Mouse (Mus musculus) hindbrain, embryonic 10.5 days (tissue): Measurements from ENCODE around the gene Rasgef1c. TPM values are rescaled to one million over a fixed set of nuclear protein-coding genes. Genes with fewer than 3 reads are reported as not detected.

Experiments
- DNase-seq: peaks from one replicate; pipeline ENCODE4 v3.0.0-alpha.2; 2017; ENCODE audit warnings: low spot score
- H3K27ac ChIP-seq: fragments of 300-500 bp; sonication (generic); 2 replicates; pipeline ENCODE4 v1.5.1; 2016; ENCODE audit warnings: mild to moderate bottlenecking, moderate library complexity
- H3K27me3 ChIP-seq: fragments of 300-500 bp; sonication (generic); 2 replicates; pipeline ENCODE4 v1.6.1; 2016; ENCODE audit warnings: mild to moderate bottlenecking; ENCODE audit not compliant: poor library complexity, insufficient read depth, severe bottlenecking
- H3K36me3 ChIP-seq: fragments of 300-500 bp; sonication (generic); 2 replicates; pipeline ENCODE4 v1.6.1; 2016; ENCODE audit warnings: mild to moderate bottlenecking, moderate library complexity
- H3K4me1 ChIP-seq: fragments of 300-500 bp; sonication (generic); replicated peaks from 2 replicates; pipeline ENCODE4 v1.6.1; 2016; ENCODE audit warnings: mild to moderate bottlenecking
- H3K4me3 ChIP-seq: fragments of 300-500 bp; sonication (generic); 2 replicates; pipeline ENCODE4 v1.5.1; 2016; ENCODE audit warnings: mild to moderate bottlenecking, moderate library complexity
- H3K9me3 ChIP-seq: fragments of 300-500 bp; sonication (generic); 2 replicates; pipeline ENCODE4 v1.6.1; 2016; ENCODE audit warnings: mild to moderate bottlenecking, moderate library complexity
- WGBS: fragments of 180-500 bp; shearing (Covaris S2); methylation state at CpG from one replicate; pipeline ENCODE4 v1.1.7; 2016; 5-methylcytosine and 5-hydroxymethylcytosine counted together
- polyA plus RNA-seq: library from polyadenylated mRNA; unstranded; fragments of >200 nt; fragmentation: Nextera tagmentation; extraction: Ambion mirVana; gene quantifications from 2 replicates; pipeline ENCODE4 v1.2.1, GENCODE M21; 2016

The Rasgef1c gene
- polyA plus RNA-seq, 1 experiment from 2014 or later, result 3.7 TPM

- H3K27me3 ChIP-seq, result peaks cover 15% of the 10 kb centered on the region
- H3K4me3 ChIP-seq, result no peak overlapping the region
- peaks cover 23% of the 10 kb centered on the region for H3K4me1 ChIP-seq
- H3K27ac ChIP-seq, result no peak overlapping the region
- DNase-seq, result no peak
- 67% methylated on average over 3 of the region's 3 CpGs for WGBS
- no peaks in the 10 kb centered on the region for H3K9me3 ChIP-seq
- no peaks in the 10 kb centered on the region for H3K36me3 ChIP-seq
Measured at GRCm38 (mm10) chr11:50022085-50022484, 120.5 kb downstream of the Rasgef1c start.

GRCm38 (mm10) chr11:50024445-50024832 lies 122.8 kb downstream of the Rasgef1c start:
- peaks cover 15% of the 10 kb centered on the region for H3K27me3 ChIP-seq
- DNase-seq, result no peak
- no peaks in the 10 kb centered on the region for H3K36me3 ChIP-seq
- peaks cover 37% of the 10 kb centered on the region for H3K4me1 ChIP-seq
- H3K27ac ChIP-seq, result peak overlapping the region; percentile 98
- peak overlapping the region; percentile 79 for H3K4me3 ChIP-seq
- H3K9me3 ChIP-seq, result no peaks in the 10 kb centered on the region
- 63% methylated on average over 6 of the region's 6 CpGs for WGBS

- peaks cover 37% of the 10 kb centered on the region for H3K4me1 ChIP-seq
- no peaks in the 10 kb centered on the region for H3K9me3 ChIP-seq
- 5% methylated on average over 126 of the region's 129 CpGs for WGBS
- peak within 1 kb of the TSS; percentile 98 for H3K27ac ChIP-seq
- DNase-seq, result peak; percentile 93
- peaks cover 15% of the 10 kb centered on the region for H3K27me3 ChIP-seq
- peak within 1 kb of the TSS; percentile 79 for H3K4me3 ChIP-seq
- H3K36me3 ChIP-seq, result no peaks in the 10 kb centered on the region
Measured at GRCm38 (mm10) chr11:50024833-50025720, 123.4 kb downstream of the Rasgef1c start, which contains the start of gene Rnf130. Gene Rnf130, plus strand, starts transcription at chr11:50025346.

GRCm38 (mm10) chr11:50025721-50026520 lies 124.3 kb downstream of the Rasgef1c start:
- 7% methylated on average over 24 of the region's 24 CpGs for WGBS

GRCm38 (mm10) chr11:50026521-50027090 lies 125.0 kb downstream of the Rasgef1c start:
- no peaks in the 10 kb centered on the region for H3K36me3 ChIP-seq
- H3K27me3 ChIP-seq, result peaks cover 15% of the 10 kb centered on the region
- 53% methylated on average over 3 of the region's 3 CpGs for WGBS
- H3K4me1 ChIP-seq, result peaks cover 37% of the 10 kb centered on the region
- peak overlapping the region; percentile 98 for H3K27ac ChIP-seq
- no peaks in the 10 kb centered on the region for H3K9me3 ChIP-seq
- no peak for DNase-seq
- peak overlapping the region; percentile 79 for H3K4me3 ChIP-seq

More at GRCm38 (mm10) chr11:50025721-50026520, 124.3 kb downstream of the Rasgef1c start:
- Histone ChIP-seq H3K36me3 (no peaks in the 10 kb centered on the region), H3K9me3 (no peaks in the 10 kb centered on the region), H3K4me3 (peak overlapping the region; percentile 79), H3K27me3 (peaks cover 15% of the 10 kb centered on the region), H3K27ac (peak overlapping the region; percentile 98), H3K4me1 (peaks cover 37% of the 10 kb centered on the region)
- DNase-seq, result no peak

- Histone ChIP-seq H3K4me1 (peaks cover 37% of the 10 kb centered on the region), H3K27ac (peak overlapping the region; percentile 56; the same call in 1 of the 2 replicates), H3K4me3 (peak overlapping the region; percentile 79), H3K36me3 (no peaks in the 10 kb centered on the region), H3K9me3 (no peaks in the 10 kb centered on the region), H3K27me3 (peaks cover 12% of the 10 kb centered on the region)
- peak; percentile 23 for DNase-seq
Measured at GRCm38 (mm10) chr11:50028416-50028815, 126.8 kb downstream of the Rasgef1c start.

Other genes starting within 250 kb of the Rasgef1c start
- not detected in 2 replicates for gene Scgb3a1, start 238.2 kb upstream of the Rasgef1c start, polyA plus RNA-seq
- gene Cnot6, start 189.1 kb upstream of the Rasgef1c start, polyA plus RNA-seq, result 57.3 and 60.8 TPM in 2 replicates
- gene Gfpt2, start 107.7 kb upstream of the Rasgef1c start, polyA plus RNA-seq, result 16.0 and 22.1 TPM in 2 replicates
- 26.5 and 34.0 TPM in 2 replicates for gene Mapk9, start 55.1 kb upstream of the Rasgef1c start, polyA plus RNA-seq
- 59.1 and 62.4 TPM in 2 replicates for gene Rnf130, start 123.5 kb downstream of the Rasgef1c start, polyA plus RNA-seq
- gene Tbc1d9b, start 229.6 kb downstream of the Rasgef1c start, polyA plus RNA-seq, result 39.3 and 40.9 TPM in 2 replicates